Mouse (Mus musculus) ovary, postnatal 10 days (tissue): ENCODE data around the gene Cfap54.

Source experiments
- DNase-seq: peaks from one replicate; pipeline ENCODE4 v3.0.0; 2022; ENCODE audit warnings: low spot score

Cfap54 gene

DNA sequence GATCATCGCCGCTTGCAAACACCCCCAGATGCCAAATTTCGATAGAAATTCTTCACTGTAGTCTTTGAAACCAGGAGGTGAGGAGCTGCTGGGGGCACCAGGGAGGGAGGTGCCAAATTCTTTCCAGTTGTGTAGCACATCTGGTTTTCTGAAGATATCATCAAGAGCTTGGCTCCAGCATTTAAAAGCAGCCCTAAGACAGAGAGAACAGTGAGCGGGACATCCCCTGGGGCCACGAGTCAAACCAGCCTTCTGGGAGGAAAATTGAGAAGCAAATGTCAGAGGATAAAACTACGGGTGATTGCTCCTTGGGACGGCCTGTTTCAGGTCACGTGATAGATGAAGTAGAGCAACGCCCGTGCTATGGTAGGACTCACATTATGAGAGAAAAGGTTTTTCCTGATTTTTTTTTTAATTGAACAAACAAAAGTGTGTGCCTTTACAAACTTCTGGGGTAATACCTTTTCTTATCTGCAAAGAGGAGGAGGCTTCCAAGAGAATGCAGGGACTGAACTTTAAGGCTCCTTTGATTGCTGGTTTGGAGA, 143.6 kb downstream of the Cfap54 start:
- DNase-seq, result no peak

DNA sequence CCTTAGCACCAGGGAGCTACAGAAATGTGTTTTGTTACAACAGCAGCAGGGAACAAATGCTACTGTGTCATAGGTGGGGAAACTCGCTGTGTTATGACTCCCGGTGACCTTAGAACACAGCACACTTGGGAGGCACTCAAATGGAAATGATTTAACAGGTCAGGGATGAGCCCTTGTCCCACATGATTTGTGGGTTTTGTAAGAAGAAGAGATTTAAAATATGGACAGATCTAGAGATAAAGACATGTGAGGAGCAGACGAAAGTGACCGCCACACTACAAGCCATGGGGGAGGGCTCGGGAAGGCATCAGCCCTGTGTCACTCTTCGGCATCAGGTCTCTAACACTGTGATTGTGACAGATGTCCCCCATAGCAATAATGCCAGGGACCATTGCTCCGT, 144.3 kb downstream of the Cfap54 start:
- DNase-seq, result no peak

DNA sequence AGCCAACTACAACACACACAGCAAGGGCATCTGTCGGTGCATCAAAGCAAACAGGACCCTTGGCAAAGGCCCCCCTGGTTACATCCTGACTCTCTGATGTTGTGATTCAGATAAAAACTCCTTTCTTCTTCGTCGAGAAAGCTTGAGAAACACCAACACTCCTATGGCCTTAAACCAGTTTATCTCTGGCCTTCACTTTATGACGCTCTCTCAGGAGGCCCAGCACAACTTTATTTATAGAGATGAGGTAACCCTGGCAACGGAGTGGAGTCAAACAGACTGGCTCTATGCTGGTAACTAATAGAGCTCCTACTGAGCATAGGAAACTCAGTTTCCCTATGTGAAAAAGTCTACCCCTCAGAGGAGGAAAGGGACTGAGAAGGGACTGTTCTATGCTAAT, 146.9 kb downstream of the Cfap54 start:
- no peak for DNase-seq

DNA sequence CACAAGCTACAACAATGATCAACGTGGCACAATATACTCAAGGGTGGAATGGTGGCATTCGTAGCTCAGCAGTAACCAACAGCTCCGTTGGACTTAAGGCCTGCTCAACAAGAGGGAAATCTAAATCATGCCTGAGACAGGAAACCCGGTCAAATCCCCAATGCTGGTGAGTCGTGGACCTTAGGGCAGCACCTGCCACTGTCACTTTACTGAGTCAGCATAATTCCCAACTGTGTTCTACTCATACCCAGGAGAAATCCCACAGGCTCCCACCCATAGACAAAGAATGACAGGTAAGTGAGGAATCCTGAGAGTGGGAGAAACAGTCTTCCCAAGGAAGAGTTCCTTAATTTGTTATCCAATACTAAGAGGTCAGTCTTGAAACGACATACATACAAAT, 147.8 kb downstream of the Cfap54 start:
- DNase-seq, result no peak

DNA sequence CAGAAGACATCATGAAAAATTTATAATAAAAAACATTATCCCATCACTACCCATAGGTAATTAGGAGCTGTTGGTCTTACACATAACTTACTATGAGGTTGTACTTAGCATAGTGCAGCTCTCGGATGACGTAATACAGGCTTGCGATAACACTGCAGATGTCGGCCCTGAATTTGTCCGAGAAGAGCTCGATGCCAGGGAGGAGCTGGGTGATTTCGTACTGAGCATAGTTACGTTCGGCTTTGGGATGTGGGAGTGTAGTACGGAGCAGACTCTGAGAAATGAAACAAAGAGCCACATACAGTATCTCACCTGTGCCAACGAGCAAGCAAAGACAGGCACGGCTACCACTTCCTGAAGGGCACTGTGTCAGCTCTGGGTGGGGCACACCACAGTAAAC, 149.0 kb downstream of the Cfap54 start:
- DNase-seq, result no peak

DNA sequence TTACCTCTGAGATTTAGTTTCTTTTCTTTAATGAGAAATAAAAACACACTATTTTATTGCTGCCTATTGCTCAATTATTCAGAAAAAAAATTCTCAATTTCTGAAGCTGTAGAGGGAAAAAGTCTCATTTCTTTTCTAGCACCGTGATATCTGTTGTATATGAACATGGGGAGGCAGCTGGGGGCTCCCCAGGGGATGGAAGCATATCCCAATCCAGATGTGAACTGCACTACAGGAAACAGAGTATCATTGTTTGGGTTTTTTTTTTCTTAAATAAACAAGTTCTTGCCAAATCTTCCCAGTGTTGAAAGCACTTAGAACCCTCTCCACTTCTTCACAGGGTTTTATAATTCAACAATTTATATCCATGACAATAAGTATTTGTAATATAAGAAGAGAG, 151.4 kb downstream of the Cfap54 start:
- no peak for DNase-seq

DNA sequence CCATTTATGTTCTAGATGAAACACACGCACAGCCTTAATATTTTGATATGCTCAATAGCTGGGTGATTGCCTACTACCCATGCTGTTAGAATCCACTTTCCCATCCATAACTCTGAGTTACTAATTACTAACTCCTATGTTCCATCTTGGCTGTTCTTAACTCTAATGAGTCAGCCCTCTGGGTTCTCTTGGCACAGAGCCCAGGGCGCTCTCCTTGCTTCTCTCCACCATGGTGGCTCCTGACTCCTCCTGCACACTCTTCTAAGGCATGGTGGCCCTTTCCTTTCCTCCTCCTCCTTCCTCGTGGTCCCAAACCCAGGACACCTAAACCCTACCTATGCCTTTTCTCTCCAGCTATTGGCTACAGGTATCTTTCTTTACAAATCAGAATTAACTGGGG, 153.2 kb downstream of the Cfap54 start:
- no peak for DNase-seq

DNA sequence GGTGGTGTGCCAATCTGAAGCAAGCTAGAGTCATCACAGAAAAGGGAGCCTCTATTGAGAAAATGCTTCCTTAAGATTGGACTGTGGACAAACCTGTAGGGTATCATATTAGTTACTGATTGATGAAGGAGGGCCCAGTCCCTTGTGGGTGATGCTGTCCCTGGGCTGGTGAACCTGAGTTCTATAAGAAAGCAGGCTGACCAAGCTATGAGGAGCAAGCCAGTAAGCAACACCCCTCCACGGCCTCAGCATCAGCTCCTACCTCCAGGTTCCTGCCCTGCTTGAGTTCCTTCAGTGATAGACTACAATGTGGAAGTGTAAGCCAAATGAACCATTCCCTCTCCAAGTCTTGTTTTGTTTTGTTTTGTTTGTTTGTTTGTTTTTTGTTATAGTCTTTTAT, 162.9 kb downstream of the Cfap54 start:
- DNase-seq, result no peak

DNA sequence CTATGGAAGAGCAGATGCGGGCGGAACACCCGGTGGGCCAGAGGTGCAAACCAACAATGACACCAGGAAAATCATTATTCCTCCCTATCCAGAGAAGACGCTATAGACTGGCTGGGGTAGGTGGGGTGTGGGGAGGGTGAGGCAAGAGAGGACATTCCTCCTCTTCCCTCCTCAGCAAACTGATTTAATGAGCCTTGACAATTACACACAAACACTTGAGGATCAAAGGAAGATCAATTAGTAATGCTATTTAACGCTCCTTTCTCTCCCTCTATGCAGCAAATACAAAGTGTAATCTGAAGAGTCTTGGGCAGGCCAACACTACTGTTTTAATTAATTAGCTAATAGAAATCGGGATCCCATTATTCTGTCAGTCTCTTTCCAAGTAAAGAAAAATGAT, 174.2 kb downstream of the Cfap54 start:
- DNase-seq, result no peak

DNA sequence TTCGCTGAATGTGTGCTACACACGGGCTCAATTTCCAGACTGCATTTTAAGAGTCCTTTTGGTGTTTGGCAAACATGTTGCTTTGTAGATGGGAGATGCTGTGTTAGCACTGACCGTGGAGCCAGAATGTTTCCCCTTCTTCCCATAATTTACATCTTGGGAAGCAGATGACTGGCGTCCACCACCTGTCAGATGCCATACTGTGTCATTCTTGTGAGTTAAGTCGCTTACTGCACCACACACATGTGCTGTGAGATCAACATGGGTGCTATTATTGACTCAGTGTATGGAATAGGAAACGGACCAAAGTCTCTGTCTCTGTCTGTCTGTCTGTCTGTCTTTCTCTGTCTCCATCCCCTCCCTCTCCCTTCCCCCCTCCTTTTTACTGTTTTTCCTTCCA, 193.0 kb downstream of the Cfap54 start:
- DNase-seq, result no peak

DNA sequence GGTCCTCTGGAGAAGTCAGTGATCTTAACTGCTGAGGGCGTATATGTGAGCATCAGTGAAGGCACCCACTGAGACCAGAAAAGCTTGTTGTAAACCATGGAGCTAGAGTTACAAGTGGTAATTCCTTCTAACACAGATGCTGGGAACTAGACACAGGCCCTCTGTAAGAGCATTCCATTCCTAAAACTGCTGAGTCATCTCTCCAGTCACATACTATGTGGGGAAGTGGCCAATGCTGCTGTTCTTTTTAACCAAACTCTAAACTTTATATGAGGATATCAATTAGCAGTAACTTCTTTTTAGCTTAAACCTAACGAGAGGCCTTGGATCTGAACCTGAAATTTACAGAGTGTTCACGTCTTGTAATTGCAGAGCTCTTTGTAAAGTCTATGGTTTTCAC, 203.4 kb downstream of the Cfap54 start:
- DNase-seq, result no peak

DNA sequence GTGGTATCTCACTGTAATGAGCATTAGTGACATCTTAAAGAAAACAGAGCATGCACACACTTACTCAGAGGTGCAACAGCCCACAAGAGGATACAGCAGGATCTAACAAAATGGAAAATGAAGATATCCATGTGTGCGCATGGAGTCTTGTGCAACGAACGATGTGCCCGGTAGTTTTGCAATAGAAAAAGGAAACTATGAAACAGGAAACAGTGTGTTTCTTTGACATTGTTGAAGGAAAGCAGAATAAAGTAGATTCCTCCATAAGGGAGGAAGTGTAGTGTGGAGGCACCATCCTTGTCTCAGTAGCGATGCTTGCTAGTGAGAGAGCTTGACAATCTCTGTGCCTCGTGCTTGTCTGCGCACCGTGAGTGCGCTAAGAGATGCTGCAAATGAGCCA, 240.4 kb downstream of the Cfap54 start:
- DNase-seq, result no peak

DNA sequence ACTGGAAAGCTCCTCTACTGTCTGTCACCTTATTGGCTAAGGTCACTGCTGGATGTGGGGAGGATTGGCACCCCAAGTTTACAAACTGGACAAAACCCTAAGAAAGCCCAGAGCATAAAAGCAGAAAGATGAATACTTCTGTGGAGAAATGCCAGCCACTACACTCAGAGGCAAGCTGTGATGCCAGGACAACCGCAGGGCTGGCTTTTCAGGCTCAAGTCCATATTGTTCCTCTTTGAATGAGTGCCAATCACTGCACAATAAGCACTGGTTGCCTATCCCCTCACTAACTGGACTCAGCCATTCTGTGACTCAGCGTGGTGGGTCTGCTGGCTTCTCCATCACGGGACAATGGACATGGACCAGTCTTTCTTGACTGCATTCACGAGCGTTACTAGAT, 243.8 kb downstream of the Cfap54 start:
- no peak for DNase-seq

DNA sequence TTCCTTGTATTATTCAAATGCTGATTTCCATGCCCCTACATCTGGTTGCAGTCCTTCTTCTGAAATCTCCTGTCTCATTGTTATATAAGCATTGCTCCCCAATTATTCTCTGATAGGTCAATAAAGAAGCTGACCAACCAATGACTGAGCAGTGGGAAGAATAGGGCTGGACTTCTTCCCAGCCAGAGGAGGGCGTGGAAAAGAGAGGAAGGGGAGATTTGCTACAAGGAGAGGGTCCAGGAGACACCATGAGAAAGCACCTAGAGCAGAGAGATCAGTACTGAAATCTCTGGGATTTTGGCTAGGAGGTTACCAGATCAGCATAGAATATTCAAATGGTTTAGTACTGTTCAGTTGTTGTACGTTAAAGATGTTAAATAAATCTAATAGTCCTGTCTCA, 244.4 kb downstream of the Cfap54 start:
- no peak for DNase-seq

DNA sequence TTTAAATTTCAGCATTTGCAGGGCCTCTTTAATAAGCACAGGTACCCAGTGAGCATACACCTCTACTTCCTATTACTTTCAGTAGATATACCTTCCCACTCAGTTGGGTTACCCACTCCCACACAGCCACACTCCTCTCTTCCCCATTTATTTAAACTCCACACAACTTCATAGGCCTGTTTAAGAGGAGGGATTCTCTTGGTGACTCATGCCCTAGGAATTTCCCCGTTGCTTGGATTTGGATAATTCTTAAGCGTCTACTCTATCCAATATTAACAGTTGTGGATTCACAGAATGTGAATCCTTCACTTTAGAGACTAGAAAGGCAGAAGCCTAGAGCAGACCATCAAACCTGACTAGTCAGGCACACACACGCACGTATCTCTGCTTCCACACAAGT, 259.9 kb downstream of the Cfap54 start:
- DNase-seq, result no peak

DNA sequence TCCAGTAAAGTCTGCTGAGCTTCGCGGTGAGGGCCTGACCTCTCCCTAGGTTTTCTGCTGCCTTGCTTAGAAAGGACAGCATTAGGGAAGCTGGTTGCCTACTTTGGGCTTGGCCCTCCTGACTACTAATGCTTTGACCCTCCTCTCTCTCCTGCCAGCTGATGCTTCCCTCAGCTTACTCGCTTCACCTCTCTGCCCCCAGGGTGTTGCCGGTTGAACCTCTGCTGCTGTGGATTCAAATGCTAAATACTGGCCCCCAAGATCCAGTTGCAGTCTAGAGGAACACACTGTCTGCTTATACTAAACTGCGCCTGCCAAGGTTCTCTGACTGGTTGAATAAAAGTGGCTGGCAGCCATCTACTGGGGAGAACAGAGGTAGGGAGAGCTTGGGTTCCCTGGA, 263.2 kb downstream of the Cfap54 start:
- no peak for DNase-seq

DNA sequence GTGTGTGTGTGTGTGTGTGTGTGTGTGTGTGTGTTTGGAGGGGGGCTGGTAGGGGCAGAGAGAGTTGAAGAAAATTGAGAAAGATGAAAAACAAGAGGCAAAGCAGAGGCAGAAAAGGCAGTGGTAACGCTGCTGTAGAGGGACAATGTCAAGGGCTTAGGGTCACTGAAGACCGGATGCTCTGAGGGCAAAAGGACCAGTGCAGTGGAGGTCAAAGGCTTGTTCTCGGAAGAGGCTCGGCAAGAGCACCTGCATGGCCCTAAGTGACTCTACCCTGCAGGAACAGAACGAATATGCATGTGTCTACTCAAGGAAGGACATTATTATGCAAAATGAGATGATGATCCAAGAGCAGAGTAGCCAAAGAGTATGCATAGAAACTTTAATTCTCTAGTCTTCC, 264.5 kb downstream of the Cfap54 start:
- no peak for DNase-seq

DNA sequence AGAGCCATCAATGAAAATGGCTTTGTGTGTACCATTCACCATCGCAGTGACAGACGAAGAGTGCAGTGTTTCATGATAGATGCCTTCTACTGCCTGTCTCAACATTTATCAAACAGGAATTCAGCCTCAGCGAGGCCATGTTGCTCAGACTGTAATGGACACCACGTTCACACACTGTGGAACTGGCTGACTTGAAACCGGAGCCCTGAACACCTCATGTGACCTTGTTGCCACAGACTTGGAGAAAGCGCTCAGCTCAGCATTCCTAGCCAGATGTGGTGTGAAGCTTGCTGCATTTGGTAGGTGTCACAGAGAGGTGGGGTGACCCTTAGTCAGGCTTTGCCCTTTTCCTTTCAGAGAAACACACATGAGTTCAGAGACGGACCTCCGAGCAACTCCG, 270.5 kb downstream of the Cfap54 start:
- no peak for DNase-seq

DNA sequence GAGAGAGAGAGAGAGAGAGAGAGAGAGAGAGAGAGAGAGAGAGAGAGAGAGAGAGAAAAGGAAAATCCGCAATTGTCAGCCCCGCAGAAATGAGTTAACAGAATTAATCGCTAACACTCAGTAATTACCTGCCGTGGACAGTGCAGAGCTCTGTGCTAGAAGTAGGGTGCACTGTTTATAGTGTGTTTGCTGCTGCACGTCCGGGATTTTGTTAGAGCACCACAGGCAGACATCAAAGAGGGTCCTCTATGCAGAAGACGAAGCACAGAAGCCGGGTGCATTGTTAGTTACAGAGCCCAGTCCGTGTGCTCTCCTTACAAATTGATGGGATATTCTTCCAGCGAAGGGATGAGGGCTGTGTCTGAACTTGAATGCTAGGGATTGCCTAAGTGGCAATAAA, 289.5 kb downstream of the Cfap54 start:
- DNase-seq, result no peak

DNA sequence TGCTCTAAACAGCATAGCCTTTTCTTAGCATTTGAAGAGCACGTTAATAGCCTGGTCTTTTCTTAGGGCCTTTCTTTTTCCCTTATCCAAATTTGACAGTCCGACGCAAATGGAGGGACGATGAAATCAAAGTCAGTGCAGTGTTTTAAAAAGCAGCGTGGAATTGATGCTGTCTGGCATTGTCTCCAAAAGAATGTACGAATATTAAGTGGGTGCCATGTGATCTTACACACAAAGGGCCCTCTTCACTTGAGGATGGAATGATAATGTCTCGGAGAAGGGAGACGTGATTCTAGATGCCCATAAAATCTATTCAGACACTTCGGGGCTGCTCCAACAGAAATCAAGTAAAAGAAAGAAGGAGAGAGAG, 289.9 kb downstream of the Cfap54 start:
- DNase-seq, result no peak

DNA sequence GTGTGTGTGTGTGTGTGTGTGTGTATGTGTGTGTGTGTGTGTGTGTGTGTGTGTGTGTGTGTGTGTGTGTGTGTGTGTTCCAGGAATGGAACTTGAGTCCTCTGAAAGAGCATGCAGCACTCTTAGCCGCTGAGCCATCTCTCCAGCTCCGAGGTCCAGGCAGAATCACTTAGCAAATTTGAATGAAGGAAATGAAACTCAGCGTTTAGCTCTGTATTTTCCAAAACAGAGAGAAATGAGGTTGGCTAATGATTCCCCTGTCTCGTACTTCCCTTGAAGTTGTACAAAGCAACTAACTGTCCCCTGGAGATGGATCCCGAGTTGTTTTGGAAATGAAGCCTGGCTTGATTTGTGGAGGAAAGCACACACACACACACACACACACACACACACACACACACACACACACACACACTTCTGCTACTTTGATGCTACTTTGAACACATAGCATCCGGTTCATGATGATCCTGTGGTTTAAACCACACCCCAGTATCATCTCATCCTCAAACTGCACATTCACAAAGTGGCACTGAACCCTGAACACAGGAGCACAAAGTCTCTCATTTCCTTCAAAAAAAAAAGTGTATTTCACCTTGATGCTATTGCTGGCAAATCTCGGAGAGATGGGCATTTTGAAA, 290.4 kb downstream of the Cfap54 start:
- DNase-seq, result no peak

DNA sequence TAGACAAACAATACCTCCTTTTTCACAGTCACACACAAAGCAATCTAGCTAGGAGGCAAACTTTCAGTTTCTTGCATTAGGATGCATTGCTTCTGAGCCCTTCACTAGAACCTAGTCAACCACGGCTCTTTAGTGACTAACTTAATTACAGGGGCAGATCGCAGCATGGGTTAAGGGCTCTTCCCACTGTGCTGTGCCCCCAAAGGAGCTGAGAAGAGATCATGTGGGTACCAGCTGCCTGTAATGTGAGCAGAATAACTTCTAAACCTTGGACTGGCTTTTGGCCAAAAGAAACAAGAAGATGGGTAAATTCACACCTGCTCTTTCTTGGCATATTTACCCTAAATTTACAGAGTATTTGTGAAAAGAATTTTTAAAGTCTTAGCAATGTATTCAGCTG, 291.2 kb downstream of the Cfap54 start:
- DNase-seq, result no peak

DNA sequence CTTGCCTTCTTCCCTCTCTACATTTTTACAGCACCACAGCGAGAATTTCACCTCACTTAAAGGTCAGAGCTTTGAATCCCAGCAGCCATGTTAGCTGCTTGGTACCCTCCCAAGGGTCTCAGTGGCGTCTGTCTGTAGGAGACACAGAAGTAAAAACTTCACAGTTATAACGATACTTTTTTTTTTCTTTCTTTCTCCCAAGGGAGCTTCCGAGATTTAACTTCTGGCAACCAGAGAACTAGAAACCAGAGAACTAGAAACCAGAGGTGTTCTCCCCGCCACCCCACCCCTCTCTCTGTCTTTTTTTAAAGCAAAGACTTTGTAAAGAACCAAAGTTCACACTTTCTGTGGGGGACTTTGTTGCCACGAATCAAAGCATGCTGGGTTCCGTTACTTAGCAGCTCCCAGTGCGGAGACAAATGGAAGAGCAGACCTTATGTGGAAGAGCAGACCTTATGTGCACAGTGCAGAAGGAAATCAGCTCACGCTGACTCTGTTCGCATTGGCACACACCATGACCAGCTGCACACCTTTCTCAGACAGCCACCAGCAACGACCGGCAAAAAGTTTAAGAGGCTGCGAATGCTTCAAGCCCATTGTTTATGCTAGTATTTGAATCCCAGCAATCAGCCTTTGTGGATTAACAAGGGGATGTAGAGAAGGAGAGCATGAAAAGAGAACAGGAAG, 292.9 kb downstream of the Cfap54 start:
- no peak for DNase-seq

DNA sequence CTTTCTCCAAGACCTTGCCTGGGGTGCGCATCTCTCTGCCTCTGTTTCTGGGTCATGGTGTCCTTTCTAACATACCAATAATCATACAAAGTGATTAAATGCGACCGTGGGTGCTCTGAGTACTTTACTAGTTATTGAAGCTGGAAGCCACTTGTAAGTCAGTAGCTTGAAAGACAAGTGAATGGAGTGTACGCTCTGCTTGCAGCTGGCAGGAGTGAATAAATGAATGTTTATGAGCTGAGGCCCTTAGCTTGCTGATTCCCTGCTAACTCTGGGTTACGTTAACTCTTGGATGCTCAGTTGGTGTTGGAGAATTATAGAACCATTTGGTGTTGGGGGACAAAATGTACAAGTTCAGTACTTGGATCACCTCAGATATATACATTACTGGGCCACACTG, 298.7 kb downstream of the Cfap54 start:
- DNase-seq, result no peak
